Mouse (Mus musculus): ENCODE data around the gene Cabin1. TPM values are rescaled to one million over a fixed set of nuclear protein-coding genes. Genes with fewer than 3 reads are reported as not detected.

Cabin1 gene
- total and polyA plus RNA-seq, 3 experiments: 27.2 to 115 (median 54.9) TPM

GRCm38 (mm10) chr10:75684035-75685004 lies 79.8 kb downstream of the Cabin1 start:
- H3K79me2 ChIP-seq (ENCODE audit: control insufficient read depth, insufficient read depth, low read length, poor library complexity): no peaks in the 10 kb centered on the region
- peaks cover 0 to 8% of the 10 kb centered on the region in 2 experiments; a peak in 2 of 4 replicates for H3K36me3 ChIP-seq (ENCODE audit: control insufficient read depth in 1 of 2, insufficient read depth in 2 of 2, low read length in 2 of 2)
- no peaks in the 10 kb centered on the region for H3K4me1 ChIP-seq (ENCODE audit: control insufficient read depth in 1 of 2, insufficient read depth in 2 of 2, low read length in 2 of 2)
- no peak for TF ChIP-seq NELFE (IDR thresholded peaks at IDR 0.05; ENCODE audit: low read depth, low read length)
- no peak for TF ChIP-seq HCFC1 (IDR thresholded peaks at IDR 0.05; ENCODE audit: low read depth, low read length)
- TF ChIP-seq GATA1 (IDR thresholded peaks at IDR 0.05; ENCODE audit: low read depth, low read length): no peak
- TF ChIP-seq BHLHE40 (IDR thresholded peaks at IDR 0.05; ENCODE audit: borderline replicate concordance, low read depth, low read length): no peak
- no peak for TF ChIP-seq MYB (IDR thresholded peaks at IDR 0.05; ENCODE audit: low read depth, low read length)
- TF ChIP-seq TAL1 (IDR thresholded peaks at IDR 0.05; ENCODE audit: low read length): no peak
- TF ChIP-seq ZKSCAN1 (IDR thresholded peaks at IDR 0.05; ENCODE audit: low read depth, low read length): no peak
- no peak for TF ChIP-seq ZNF384 (IDR thresholded peaks at IDR 0.05; ENCODE audit: low read depth, low read length)
- no peak for TF ChIP-seq USF1 (IDR thresholded peaks at IDR 0.05; ENCODE audit: low read depth, low read length)
- no peak for TF ChIP-seq MAX (IDR thresholded peaks at IDR 0.05; ENCODE audit: low read length)
- no peak for TF ChIP-seq MAFK (IDR thresholded peaks at IDR 0.05; ENCODE audit: borderline replicate concordance, low read depth, low read length)
- no peak for TF ChIP-seq ETS1 (IDR thresholded peaks at IDR 0.05; ENCODE audit: low read depth, low read length)
- TF ChIP-seq E2F4 (IDR thresholded peaks at IDR 0.05; ENCODE audit: borderline replicate concordance, low read depth, low read length): no peak
- no peak for TF ChIP-seq TBP (IDR thresholded peaks at IDR 0.05; ENCODE audit: low read depth, low read length)
- TF ChIP-seq CHD1 (IDR thresholded peaks at IDR 0.05; ENCODE audit: low read depth, low read length): no peak
- TF ChIP-seq RCOR1 (IDR thresholded peaks at IDR 0.05; ENCODE audit: low read depth, low read length): no peak
- H3K9ac ChIP-seq (ENCODE audit: control insufficient read depth, low read depth, low read length, poor library complexity, severe bottlenecking): no peak overlapping the region
- DNase-seq (ENCODE audit: low read depth, low spot score): peak; percentile 27
- H3K27ac ChIP-seq (ENCODE audit: control insufficient read depth, low read depth, low read length): no peak overlapping the region
- H3K4me3 ChIP-seq (ENCODE audit: control insufficient read depth in 1 of 2, insufficient read depth in 1 of 2, low read depth in 2 of 2, low read length in 2 of 2): no peak overlapping the region
- H3K27me3 ChIP-seq (ENCODE audit: control insufficient read depth in 1 of 2, insufficient read depth in 2 of 2, low read length in 2 of 2): no peaks in the 10 kb centered on the region
- H3K9me3 ChIP-seq (replicated peaks; ENCODE audit: insufficient read depth, low read length): no peaks in the 10 kb centered on the region

DNA sequence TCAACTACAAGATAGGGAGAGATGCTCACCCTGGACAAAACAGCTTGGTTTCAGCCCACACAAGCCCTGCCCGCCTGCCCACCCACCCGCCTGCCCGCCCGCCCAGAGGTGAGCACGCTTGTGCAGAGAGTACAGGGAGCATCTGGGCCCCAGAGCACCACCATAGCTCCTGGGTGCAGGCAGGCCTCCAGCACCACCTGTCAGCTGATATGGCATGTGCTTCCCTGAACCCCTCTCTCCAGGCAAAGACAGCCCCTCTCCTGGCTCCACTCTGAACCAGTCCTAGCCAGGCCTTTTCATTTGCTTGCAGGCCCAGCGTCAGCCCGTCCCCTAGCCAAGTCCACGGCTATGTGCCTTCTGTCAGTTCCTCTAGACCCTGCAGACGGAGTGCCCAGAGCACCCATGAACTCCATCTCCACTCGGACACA lies 83.6 kb downstream of the Cabin1 start:
- H3K27ac ChIP-seq (ENCODE audit: control insufficient read depth, low read depth, low read length): no peak overlapping the region
- no peaks in the 10 kb centered on the region for H3K4me1 ChIP-seq (ENCODE audit: control insufficient read depth in 1 of 2, insufficient read depth in 2 of 2, low read length in 2 of 2)
- H3K9me3 ChIP-seq (replicated peaks; ENCODE audit: insufficient read depth, low read length): no peaks in the 10 kb centered on the region
- H3K4me3 ChIP-seq (ENCODE audit: control insufficient read depth in 1 of 2, insufficient read depth in 1 of 2, low read depth in 2 of 2, low read length in 2 of 2): no peak overlapping the region
- no peaks in the 10 kb centered on the region for H3K79me2 ChIP-seq (ENCODE audit: control insufficient read depth, insufficient read depth, low read length, poor library complexity)
- H3K9ac ChIP-seq (ENCODE audit: control insufficient read depth, low read depth, low read length, poor library complexity, severe bottlenecking): no peak overlapping the region
- TF ChIP-seq HCFC1 (IDR thresholded peaks at IDR 0.05; ENCODE audit: low read depth, low read length): no peak
- no peak for TF ChIP-seq POLR2A (IDR thresholded peaks at IDR 0.05; ENCODE audit: control insufficient read depth in 1 of 2, insufficient read depth in 1 of 2, low read depth in 1 of 2, low read length in 2 of 2, poor library complexity in 1 of 2)
- TF ChIP-seq MEF2A (IDR thresholded peaks at IDR 0.05; ENCODE audit: extremely low read depth, insufficient replicate concordance, low read depth, low read length, poor library complexity, severe bottlenecking): no peak
- no peak for TF ChIP-seq E2F4 (IDR thresholded peaks at IDR 0.05; ENCODE audit: borderline replicate concordance, low read depth, low read length)
- no peak for TF ChIP-seq MXI1 (IDR thresholded peaks at IDR 0.05; ENCODE audit: low read depth, low read length)
- TF ChIP-seq CHD1 (IDR thresholded peaks at IDR 0.05; ENCODE audit: low read depth, low read length): no peak
- TF ChIP-seq MAFK (IDR thresholded peaks at IDR 0.05; ENCODE audit: borderline replicate concordance, low read depth, low read length): no peak
- TF ChIP-seq BHLHE40 (IDR thresholded peaks at IDR 0.05; ENCODE audit: borderline replicate concordance, low read depth, low read length): no peak
- TF ChIP-seq POLR2AphosphoS5 (IDR thresholded peaks at IDR 0.05; ENCODE audit: borderline replicate concordance, low read depth, low read length): no peak
- TF ChIP-seq MAZ (IDR thresholded peaks at IDR 0.05; ENCODE audit: low read depth, low read length): no peak
- TF ChIP-seq USF1 (IDR thresholded peaks at IDR 0.05; ENCODE audit: low read depth, low read length): no peak
- TF ChIP-seq TCF12 (IDR thresholded peaks at IDR 0.05; ENCODE audit: low read depth, low read length): no peak
- TF ChIP-seq TAL1 (IDR thresholded peaks at IDR 0.05; ENCODE audit: low read length): no peak
- no peak for TF ChIP-seq ELF1 (IDR thresholded peaks at IDR 0.05; ENCODE audit: low read depth, low read length)
- TF ChIP-seq MYC (IDR thresholded peaks at IDR 0.05; ENCODE audit: low read depth, low read length): no peak
- TF ChIP-seq UBTF (IDR thresholded peaks at IDR 0.05; ENCODE audit: borderline replicate concordance, insufficient read depth, low read depth, low read length): no peak
- no peak for TF ChIP-seq CTCF (IDR thresholded peaks at IDR 0.05 in 2 of 3, conservative IDR thresholded peaks at IDR 0.05 in 1 of 3; ENCODE audit: control insufficient read depth in 1 of 3, insufficient read depth in 1 of 3, low read depth in 2 of 3, low read length in 3 of 3, poor library complexity in 1 of 3, severe bottlenecking in 1 of 3)
- no peak for TF ChIP-seq SMC3 (IDR thresholded peaks at IDR 0.05; ENCODE audit: low read depth, low read length)
- no peak for TF ChIP-seq SIN3A (IDR thresholded peaks at IDR 0.05; ENCODE audit: low read length)
- no peak for TF ChIP-seq GABPA (IDR thresholded peaks at IDR 0.05; ENCODE audit: low read depth, low read length)
- peaks cover 0 to 9% of the 10 kb centered on the region in 2 experiments; a peak in 2 of 4 replicates for H3K36me3 ChIP-seq (ENCODE audit: control insufficient read depth in 1 of 2, insufficient read depth in 2 of 2, low read length in 2 of 2)
- no peak for DNase-seq (ENCODE audit: low read depth, low spot score)
- H3K27me3 ChIP-seq (ENCODE audit: control insufficient read depth in 1 of 2, insufficient read depth in 2 of 2, low read length in 2 of 2): no peaks in the 10 kb centered on the region
